Mouse (Mus musculus): Measurements from ENCODE around the gene Gm49393.
"Not testable (repeated sequence)": the region's sequence is repeated elsewhere in the genome, so short reads cannot be mapped to it uniquely, and the experiment has no call there.

The Gm49393 gene

GRCm38 (mm10) chr13:60935490-60935889, at the start of gene Gm49393:
Gene Gm49393, minus strand, starts transcription at chr13:60935590.
- in situ Hi-C loops (cut with MseI, MboI), result not testable (repeated sequence)

GRCm38 (mm10) chr13:60972319-60972718, 36.9 kb upstream of the Gm49393 start:
- in situ Hi-C loops (cut with MseI, MboI), result not testable (repeated sequence)

- in situ Hi-C loops (cut with MseI, MboI), result not testable (repeated sequence)
These were observed 28.6 kb upstream of the Gm49393 start for GRCm38 (mm10) chr13:60963985-60964384.

- in situ Hi-C loops (cut with MseI, MboI), result no loop called here
These were observed 26.3 kb upstream of the Gm49393 start for GRCm38 (mm10) chr13:60961706-60962105.

- in situ Hi-C loops (cut with MseI, MboI), result not testable (repeated sequence)
These were observed 6.5 kb upstream of the Gm49393 start, which contains the start of gene Tpbpa for GRCm38 (mm10) chr13:60941884-60942283. Gene Tpbpa, minus strand, starts transcription at chr13:60941984.

GRCm38 (mm10) chr13:60936500-60936901, 1.1 kb upstream of the Gm49393 start, which contains the start of the genes Gm49391 and Ctla2a:
Gene Gm49391, minus strand, starts transcription at chr13:60936571.
Gene Ctla2a, minus strand, starts transcription at chr13:60936625.
- in situ Hi-C loops (cut with MseI, MboI), result no loop called here

GRCm38 (mm10) chr13:60904780-60905179, 30.6 kb downstream of the Gm49393 start, which contains the start of gene Tpbpb:
Gene Tpbpb, minus strand, starts transcription at chr13:60904880.
- in situ Hi-C loops (cut with MseI, MboI), result not testable (repeated sequence)

GRCm38 (mm10) chr13:60897328-60897727, 38.1 kb downstream of the Gm49393 start, which contains the start of gene Ctla2b:
Gene Ctla2b, minus strand, starts transcription at chr13:60897447.
- in situ Hi-C loops (cut with MseI, MboI), result no loop called here

GRCm38 (mm10) chr13:60896794-60897193, 38.6 kb downstream of the Gm49393 start, which contains the start of gene Gm49392:
Gene Gm49392, minus strand, starts transcription at chr13:60896894.
- in situ Hi-C loops (cut with MseI, MboI), result not testable (repeated sequence)

GRCm38 (mm10) chr13:60895406-60896160, 39.8 kb downstream of the Gm49393 start:
- in situ Hi-C loops (cut with MseI, MboI), result no loop called here

GRCm38 (mm10) chr13:60892301-60892700, 43.1 kb downstream of the Gm49393 start:
- in situ Hi-C loops (cut with MseI, MboI), result no loop called here

GRCm38 (mm10) chr13:60864281-60864680, 71.1 kb downstream of the Gm49393 start, which contains the start of gene 4930486L24Rik:
Gene 4930486L24Rik, minus strand, starts transcription at chr13:60864475.
- in situ Hi-C loops (cut with MseI, MboI), result no loop called here

GRCm38 (mm10) chr13:60848241-60849120, 86.9 kb downstream of the Gm49393 start:
- in situ Hi-C loops (cut with MseI, MboI), result no loop called here

- in situ Hi-C loops (cut with MseI, MboI), result no loop called here
These were observed 92.2 kb downstream of the Gm49393 start for GRCm38 (mm10) chr13:60843153-60843552.

- in situ Hi-C loops (cut with MseI, MboI), result no loop called here
These were observed 92.7 kb downstream of the Gm49393 start for GRCm38 (mm10) chr13:60842703-60843102.

- in situ Hi-C loops (cut with MseI, MboI), result no loop called here
These were observed 96.0 kb downstream of the Gm49393 start for GRCm38 (mm10) chr13:60839353-60839902.

GRCm38 (mm10) chr13:60826052-60826451, 109.3 kb downstream of the Gm49393 start:
- in situ Hi-C loops (cut with MseI, MboI), result no loop called here

GRCm38 (mm10) chr13:60820486-60821175, 114.8 kb downstream of the Gm49393 start:
- in situ Hi-C loops (cut with MseI, MboI), result no loop called here

- in situ Hi-C loops (cut with MseI, MboI), result loop anchor here in 1 of 2 experiments (5.0 kb wide), 1 partner anchor 62 kb away; no protein-coding TSS in a partner anchor
These were observed 115.9 kb downstream of the Gm49393 start for GRCm38 (mm10) chr13:60819469-60819868.

GRCm38 (mm10) chr13:60813722-60814121, 121.7 kb downstream of the Gm49393 start:
- in situ Hi-C loops (cut with MseI, MboI), result loop anchor here in 1 of 2 experiments (5.0 kb wide), 1 partner anchor 51 kb away; no protein-coding TSS in a partner anchor

GRCm38 (mm10) chr13:60812768-60813167, 122.6 kb downstream of the Gm49393 start:
- in situ Hi-C loops (cut with MseI, MboI), result loop anchor here in 1 of 2 experiments (5.0 kb wide), 1 partner anchor 50 kb away; no protein-coding TSS in a partner anchor

Data from mouse trophoblast stem cell (cell line).